Mouse (Mus musculus) monocyte, adult 2 months (primary cell): ENCODE data around the gene Ispd.

Experiments
- DNase-seq, 2 experiments: peaks; one replicate each; pipeline ENCODE4 v3.0.0; 2022; ENCODE audit warnings: low spot score in 2 of 2, low read depth in 1 of 2

Ispd gene

GRCm38 (mm10) chr12:36468325-36469044, 87.2 kb downstream of the Ispd start:
- DNase-seq = no peak

- DNase-seq = no peak
Observed at GRCm38 (mm10) chr12:36471411-36471810, 90.2 kb downstream of the Ispd start.

- DNase-seq = no peak
Observed at GRCm38 (mm10) chr12:36474171-36474570, 92.9 kb downstream of the Ispd start.

GRCm38 (mm10) chr12:36475269-36475668, 94.0 kb downstream of the Ispd start:
- no peak for DNase-seq

GRCm38 (mm10) chr12:36476476-36476875, 95.2 kb downstream of the Ispd start:
- DNase-seq = no peak

- no peak for DNase-seq
Observed at GRCm38 (mm10) chr12:36477501-36477900, 96.3 kb downstream of the Ispd start.

GRCm38 (mm10) chr12:36477926-36478325, 96.7 kb downstream of the Ispd start:
- no peak for DNase-seq

GRCm38 (mm10) chr12:36481742-36482141, 100.5 kb downstream of the Ispd start:
- DNase-seq = no peak

- no peak for DNase-seq
Observed at GRCm38 (mm10) chr12:36483346-36483745, 102.1 kb downstream of the Ispd start.

GRCm38 (mm10) chr12:36497565-36497964, 116.3 kb downstream of the Ispd start:
- no peak for DNase-seq

- DNase-seq = no peak
Observed at GRCm38 (mm10) chr12:36507111-36507903, 126.1 kb downstream of the Ispd start.

GRCm38 (mm10) chr12:36509954-36510642, 128.8 kb downstream of the Ispd start:
- no peak for DNase-seq

GRCm38 (mm10) chr12:36521774-36522173, 140.5 kb downstream of the Ispd start:
- DNase-seq = no peak

GRCm38 (mm10) chr12:36523515-36523914, 142.3 kb downstream of the Ispd start:
- DNase-seq = no peak

- no peak for DNase-seq
Observed at GRCm38 (mm10) chr12:36530920-36531319, 149.7 kb downstream of the Ispd start.

- no peak for DNase-seq
Observed at GRCm38 (mm10) chr12:36531421-36532072, 150.3 kb downstream of the Ispd start.

GRCm38 (mm10) chr12:36532525-36532924, 151.3 kb downstream of the Ispd start:
- no peak for DNase-seq

- no peak for DNase-seq
Observed at GRCm38 (mm10) chr12:36533160-36533900, 152.1 kb downstream of the Ispd start.

- DNase-seq = no peak
Observed at GRCm38 (mm10) chr12:36534589-36534988, 153.3 kb downstream of the Ispd start.

GRCm38 (mm10) chr12:36545318-36545717, 164.1 kb downstream of the Ispd start:
- DNase-seq = no peak

GRCm38 (mm10) chr12:36549474-36549873, 168.2 kb downstream of the Ispd start:
- DNase-seq = no peak
